Mouse (Mus musculus) retina, adult 2 months (tissue): Measurements from ENCODE around the gene Ppp1r10.

Source experiments
- DNase-seq: peaks from one replicate; pipeline ENCODE4 v3.0.0-alpha.2; 2012; ENCODE audit warnings: low read depth, low spot score

The Ppp1r10 gene

DNA sequence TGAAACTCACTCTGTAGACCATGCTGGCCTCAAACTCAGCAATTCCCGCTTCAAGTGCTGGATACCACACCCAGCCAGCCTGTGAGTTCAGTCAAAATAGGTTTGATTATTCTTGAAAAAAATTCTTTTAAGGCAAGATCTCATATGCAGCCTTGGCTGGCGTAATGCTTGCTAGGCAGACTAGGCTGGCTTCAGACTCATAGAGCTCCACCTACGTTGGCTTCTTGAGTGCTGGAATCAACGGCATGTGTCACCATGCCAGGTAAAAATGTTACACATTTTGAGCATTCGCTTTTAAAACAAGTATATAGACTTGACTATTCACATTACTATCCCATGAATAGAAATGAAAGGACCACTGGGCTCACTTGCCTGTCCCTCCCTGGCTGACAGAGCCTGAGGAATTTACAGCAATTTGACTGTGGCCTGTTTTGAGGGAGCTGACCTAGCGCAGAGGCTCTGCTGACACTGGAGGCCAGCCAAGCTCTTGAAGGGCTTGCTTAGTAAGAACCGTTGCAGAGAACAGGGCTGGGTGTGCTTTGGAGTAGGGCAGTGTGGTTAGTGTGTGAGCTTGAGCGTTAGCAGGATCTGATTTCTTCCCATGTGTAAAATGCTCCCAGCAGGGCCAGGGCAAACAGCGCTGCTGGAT, 12.8 kb upstream of the Ppp1r10 start:
- no peak for DNase-seq

DNA sequence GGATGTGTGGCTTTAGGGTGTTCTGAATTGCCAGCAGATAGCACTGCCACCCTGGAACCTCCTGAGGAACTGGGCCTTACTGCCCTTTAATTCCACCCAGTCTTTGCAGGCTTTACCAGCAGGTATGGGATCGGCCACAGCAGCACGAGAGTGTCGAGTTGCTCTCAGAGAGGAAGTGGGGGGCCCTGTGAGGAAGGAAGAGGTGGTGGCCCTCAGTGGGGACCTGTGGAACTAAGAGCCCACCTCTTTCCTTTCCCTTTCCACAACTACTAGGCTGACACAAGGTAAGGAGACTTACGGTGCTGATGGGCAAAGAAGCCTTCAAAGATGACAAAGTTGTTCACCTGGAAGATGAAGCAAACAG, 12.3 kb upstream of the Ppp1r10 start:
- DNase-seq = no peak

- no peak for DNase-seq
These were observed 10.6 kb upstream of the Ppp1r10 start for GRCm38 (mm10) chr17:35905587-35905986.

GRCm38 (mm10) chr17:35907609-35908008, 8.6 kb upstream of the Ppp1r10 start:
- DNase-seq = no peak

GRCm38 (mm10) chr17:35909186-35909918, 6.9 kb upstream of the Ppp1r10 start:
- no peak for DNase-seq

DNA sequence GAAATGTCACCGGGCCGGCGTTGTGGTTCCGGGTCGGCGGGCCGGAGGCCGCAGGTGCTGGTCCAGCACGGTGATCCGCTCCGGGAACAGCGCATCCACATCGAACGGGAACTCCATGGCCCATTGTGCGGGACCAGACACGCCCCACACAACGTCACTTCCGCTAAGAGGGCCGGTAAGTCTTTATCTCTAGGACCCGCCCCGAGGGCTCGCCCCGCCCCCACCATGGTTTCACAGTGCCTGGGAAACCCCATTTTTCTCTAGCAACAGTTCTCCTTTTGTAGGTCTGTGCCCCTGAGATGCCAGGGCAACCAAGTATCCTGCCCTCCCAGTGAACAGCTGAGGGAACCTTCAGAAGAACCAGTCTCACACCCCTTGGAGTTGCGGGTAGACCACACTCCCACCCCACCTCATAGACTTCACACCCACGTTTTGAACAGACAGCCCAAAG, 6.3 kb upstream of the Ppp1r10 start, which contains the start of gene Atat1:
TSS of gene Atat1 (minus strand) at position 157 of the 451 bp plus-strand sequence.
- peak; percentile 78 for DNase-seq

GRCm38 (mm10) chr17:35914975-35915374, 1.3 kb upstream of the Ppp1r10 start:
- no peak for DNase-seq

GRCm38 (mm10) chr17:35915538-35916296, 517 bp upstream of the Ppp1r10 start:
- no peak for DNase-seq

DNA sequence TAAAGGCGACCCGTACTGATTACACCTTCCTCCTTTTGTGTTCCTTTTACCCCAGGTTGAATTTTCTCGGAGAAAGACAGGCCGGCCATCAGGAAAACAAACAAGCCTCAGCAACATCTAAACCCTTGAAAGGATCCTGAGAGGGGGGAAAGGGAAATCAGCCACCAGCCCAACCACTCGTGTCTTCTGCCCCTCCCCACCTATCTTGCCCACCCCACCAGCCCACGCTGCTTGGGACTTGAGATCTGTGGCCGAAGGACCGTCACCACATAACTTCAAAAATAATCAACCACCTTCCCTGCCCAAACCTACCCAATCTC, 869 bp downstream of the Ppp1r10 start:
- DNase-seq = no peak

GRCm38 (mm10) chr17:35917463-35918251, 1.4 kb downstream of the Ppp1r10 start:
- DNase-seq = peak; percentile 70

DNA sequence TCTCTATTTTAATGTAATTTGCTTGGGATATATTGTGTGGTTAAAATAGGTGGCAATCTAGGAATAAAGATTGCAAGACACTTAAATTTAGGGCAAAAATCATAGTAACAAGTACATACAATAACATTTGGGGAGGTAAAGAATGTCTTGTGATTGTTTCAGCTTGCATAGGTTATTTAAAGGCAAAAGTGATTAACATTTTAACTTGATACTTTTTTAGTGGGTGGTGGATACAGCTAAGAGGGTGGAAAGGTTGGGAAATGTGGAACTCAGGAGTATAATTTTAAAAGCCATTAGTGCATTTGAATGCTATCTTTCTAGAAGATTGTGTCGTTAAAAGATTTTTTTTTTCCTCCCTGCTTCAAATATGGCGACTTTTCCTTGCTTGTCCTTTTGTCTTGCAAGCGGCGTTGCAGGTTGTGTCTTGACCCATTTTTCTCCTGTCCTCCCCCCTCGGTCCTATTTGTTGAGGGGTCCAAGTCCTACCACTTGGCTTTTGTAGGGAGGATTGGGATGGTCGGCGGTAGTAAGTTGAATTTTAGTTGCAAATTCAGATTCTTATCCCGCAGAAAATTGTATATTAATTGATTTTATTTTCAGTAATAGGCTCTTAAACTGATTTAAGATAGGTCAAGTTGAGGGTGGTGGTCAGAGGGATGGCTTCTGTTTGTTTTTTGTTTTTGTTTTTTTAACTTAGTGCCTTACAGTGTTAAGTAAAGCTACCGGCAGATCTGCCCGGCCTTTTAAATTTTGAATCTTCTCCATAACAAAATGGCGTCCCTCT, 2.2 kb downstream of the Ppp1r10 start:
- DNase-seq = no peak

- peak; percentile 92 for DNase-seq
These were observed 3.0 kb downstream of the Ppp1r10 start for GRCm38 (mm10) chr17:35919060-35919715.

GRCm38 (mm10) chr17:35919864-35920301, 3.6 kb downstream of the Ppp1r10 start:
- no peak for DNase-seq

DNA sequence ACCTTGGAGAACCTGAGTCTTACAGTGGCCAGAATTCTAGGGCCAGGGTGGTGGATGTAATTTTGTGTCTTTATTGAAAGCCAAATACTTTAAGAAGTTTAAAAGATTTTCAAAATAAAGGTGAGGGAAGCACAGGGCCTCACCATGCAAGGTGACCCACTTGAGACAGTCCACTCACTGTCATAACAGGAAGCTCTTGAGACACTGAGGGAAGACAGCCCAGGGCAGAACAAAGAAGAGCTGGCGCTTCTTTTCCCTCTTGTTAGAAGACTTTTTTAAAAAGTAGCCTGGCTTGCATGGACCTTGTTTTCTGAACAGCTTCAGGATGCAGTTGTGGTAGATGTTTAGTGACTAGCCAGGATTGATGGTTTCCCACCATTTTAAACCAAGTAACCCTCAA, 4.2 kb downstream of the Ppp1r10 start:
- DNase-seq = no peak

DNA sequence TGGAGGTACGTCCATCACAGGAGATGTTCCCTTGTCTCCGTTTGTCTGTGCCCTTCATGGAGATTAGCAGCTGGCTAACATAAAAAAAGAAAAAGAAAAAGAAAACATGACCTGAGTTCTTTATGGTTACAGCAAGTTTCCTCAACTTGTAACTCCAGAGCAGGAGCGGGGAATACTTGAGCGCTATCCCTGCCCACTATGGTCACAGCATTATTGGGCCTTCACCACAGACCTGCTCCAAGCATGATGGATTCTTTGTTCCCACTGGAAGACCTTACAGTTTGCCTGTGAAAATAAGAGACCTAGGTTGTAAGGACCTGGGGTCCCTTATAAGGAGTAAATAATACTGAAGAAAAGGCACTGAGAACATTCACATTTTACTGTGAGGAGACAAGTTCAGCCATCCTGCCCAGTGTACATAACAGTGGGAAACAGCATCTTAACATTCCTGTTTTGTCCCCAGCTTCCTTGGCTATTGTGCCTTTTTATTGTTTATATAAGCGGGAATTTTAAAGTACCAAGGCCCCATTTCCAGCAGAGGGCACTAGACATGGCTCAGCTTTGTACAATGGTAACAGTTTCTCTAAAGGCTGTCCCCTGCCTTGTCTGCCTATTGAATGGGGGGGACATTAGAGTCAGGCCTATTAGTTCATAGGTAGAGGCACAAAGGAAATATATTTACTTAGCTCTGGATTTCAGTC, 4.8 kb downstream of the Ppp1r10 start:
- no peak for DNase-seq

DNA sequence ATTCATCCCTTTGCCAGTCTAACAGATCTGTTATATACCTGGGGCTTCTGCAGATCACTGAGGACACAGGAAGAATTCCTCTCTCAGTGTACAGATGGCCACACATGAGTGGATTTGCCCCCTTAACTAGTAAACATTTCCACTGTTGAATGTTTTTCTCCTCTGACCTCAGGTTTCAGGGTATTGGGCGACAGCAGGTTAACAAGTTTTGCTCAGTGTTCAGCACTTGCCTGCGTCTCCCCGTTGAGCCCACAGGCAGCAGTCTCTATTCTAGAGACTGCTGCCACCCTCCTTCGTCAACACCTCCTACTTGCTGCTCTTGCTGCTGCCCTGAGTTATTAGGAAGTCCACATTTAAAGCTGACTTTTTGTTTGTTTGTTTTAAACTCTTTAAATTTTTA, 5.5 kb downstream of the Ppp1r10 start:
- no peak for DNase-seq

DNA sequence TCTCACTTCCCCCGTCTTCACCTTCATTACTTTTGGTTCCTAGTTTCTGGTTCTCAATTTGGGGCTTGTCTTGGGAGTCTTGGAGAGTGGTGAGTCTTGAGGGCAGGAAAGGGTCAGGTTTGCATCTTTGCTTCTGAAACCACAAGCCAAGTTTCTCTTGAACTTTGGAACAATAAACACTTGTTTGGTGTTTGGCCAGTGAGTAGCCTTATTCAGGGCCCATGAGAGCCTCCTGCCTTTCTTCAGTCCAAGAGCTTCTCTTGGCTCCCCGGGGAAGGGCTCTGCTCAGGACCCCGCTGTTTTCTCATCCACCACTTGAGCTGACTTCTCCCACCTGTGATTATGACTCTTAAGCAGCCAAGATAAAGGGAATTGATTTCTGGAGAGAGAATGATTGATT, 6.3 kb downstream of the Ppp1r10 start:
- no peak for DNase-seq

DNA sequence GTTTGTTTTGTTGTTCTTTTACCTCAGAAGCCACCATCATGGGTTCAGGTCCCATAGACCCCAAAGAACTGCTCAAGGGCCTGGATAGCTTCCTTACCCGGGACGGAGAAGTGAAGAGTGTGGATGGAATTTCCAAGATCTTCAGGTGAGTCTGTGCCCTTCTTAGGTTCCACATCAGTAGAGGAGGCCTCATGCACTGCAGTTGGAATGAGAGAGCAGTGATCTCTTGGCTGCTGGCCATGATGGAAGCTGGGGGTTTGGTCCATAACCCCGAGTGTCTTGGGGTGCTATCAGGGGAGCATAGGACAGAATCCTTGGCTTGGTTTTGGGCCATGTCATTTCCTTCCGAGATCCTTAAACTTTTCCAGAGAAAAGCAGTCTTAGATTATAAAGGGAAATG, 7.0 kb downstream of the Ppp1r10 start:
- DNase-seq = no peak

DNA sequence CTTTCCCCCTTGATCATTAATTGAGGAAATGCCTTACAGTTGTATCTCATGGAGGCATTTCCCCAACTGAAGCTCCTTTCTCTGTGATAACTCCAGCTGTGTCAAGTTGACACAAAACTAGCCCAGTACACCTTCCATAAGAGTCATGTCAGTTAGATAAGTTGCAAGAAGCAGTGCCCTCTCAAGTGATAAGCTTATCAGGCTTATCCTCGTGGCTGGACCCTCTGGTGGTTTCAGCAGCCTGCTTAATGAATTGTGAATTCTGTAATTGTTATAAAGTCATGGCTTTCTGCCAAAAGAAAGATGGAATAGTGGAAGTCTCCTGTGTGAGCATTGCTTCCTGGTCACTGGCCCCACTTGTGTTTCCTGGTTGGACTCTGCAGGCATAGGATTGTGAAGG, 11.2 kb downstream of the Ppp1r10 start:
- no peak for DNase-seq

DNA sequence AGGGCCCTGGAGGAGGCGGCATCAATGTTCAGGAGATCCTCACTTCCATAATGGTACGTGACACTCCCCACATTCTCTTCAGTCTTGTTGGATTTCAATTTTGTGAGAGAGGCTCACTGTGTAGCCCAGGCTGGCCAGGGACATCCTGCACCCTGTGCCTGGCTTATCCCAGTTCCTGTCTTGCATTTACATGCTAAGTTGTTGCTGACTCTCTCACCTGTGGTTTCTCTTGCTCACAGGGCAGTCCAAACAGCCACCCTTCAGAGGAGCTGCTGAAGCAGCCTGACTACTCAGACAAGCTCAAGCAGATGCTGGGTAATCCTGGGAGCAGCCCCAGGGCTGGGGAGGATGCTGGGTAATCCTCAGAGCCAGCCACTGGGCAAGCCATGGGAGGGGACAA, 13.3 kb downstream of the Ppp1r10 start:
- DNase-seq = no peak
